Mouse (Mus musculus): ENCODE data around the gene Wfdc8. TPM values are rescaled to one million over a fixed set of nuclear protein-coding genes. Genes with fewer than 3 reads are reported as not detected.

Wfdc8 gene
- total and polyA plus RNA-seq, 3 experiments, result not detected

DNA sequence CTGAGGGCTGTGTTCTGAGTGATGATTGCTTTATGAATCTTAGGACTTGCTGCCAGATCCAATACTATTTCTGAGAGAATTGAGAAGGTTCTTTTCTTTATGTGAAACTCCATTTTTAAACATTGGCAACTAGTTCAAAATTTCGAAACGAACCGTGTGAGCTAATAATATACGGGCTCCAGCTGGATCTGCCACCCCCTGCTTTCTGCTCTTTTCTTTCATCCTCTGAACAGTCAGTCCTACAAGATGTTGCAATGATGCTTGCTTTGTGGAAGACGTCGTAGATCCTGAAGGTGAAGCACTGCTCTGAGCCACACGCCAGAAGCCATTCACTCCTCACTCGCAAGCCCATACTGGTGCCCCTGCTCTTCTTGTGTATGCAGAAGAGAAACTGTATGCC, 55.0 kb downstream of the Wfdc8 start:
- H3K36me3 ChIP-seq (ENCODE audit: control insufficient read depth in 1 of 2, insufficient read depth in 2 of 2, low read length in 2 of 2), result no peaks in the 10 kb centered on the region
- no peaks in the 10 kb centered on the region for H3K9me3 ChIP-seq (replicated peaks; ENCODE audit: insufficient read depth, low read length)
- no peak overlapping the region for H3K4me3 ChIP-seq (ENCODE audit: control insufficient read depth in 1 of 2, insufficient read depth in 1 of 2, low read depth in 2 of 2, low read length in 2 of 2)

DNA sequence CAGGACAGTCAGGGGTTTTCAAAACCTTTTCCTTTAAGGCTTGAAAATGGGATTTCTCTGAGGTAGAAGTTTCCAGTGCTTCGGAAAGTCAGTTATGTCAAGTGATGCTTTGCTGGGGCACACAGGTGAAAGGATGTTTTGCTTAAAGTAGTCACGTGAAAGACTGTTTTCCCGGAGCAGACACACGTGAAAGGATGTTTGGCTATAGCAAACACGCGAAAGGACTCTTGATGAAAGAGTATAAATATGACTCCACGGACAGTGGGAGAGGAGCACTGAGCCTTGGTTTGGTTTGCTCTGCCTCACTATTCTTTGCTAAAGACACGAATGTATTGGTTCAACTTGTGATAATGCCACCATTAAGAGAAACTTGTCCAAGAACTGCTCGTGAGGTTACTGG, 61.9 kb downstream of the Wfdc8 start:
- Histone ChIP-seq H3K9me3 (replicated peaks; ENCODE audit: insufficient read depth, low read length) (no peaks in the 10 kb centered on the region), H3K36me3 (ENCODE audit: control insufficient read depth in 1 of 2, insufficient read depth in 2 of 2, low read length in 2 of 2) (no peaks in the 10 kb centered on the region), H3K4me1 (ENCODE audit: control insufficient read depth in 1 of 2, insufficient read depth in 2 of 2, low read length in 2 of 2) (no peaks in the 10 kb centered on the region), H3K79me2 (ENCODE audit: control insufficient read depth, insufficient read depth, low read length, poor library complexity) (no peaks in the 10 kb centered on the region), H3K4me3 (ENCODE audit: control insufficient read depth in 1 of 2, insufficient read depth in 1 of 2, low read depth in 2 of 2, low read length in 2 of 2) (no peak overlapping the region), H3K9ac (ENCODE audit: control insufficient read depth, low read depth, low read length, poor library complexity, severe bottlenecking) (no peak overlapping the region), H3K27me3 (ENCODE audit: control insufficient read depth in 1 of 2, insufficient read depth in 2 of 2, low read length in 2 of 2) (peaks cover 5 to 13% of the 10 kb centered on the region in 2 experiments), H3K27ac (ENCODE audit: control insufficient read depth, low read depth, low read length) (no peak overlapping the region)
- TF ChIP-seq MAFK (IDR thresholded peaks at IDR 0.05; ENCODE audit: borderline replicate concordance, low read depth, low read length) (no peak), UBTF (IDR thresholded peaks at IDR 0.05; ENCODE audit: borderline replicate concordance, insufficient read depth, low read depth, low read length) (no peak), NRF1 (IDR thresholded peaks at IDR 0.05; ENCODE audit: insufficient read depth, low read depth, low read length, poor library complexity, severe bottlenecking) (no peak), GATA1 (IDR thresholded peaks at IDR 0.05; ENCODE audit: low read depth, low read length) (no peak), TAL1 (IDR thresholded peaks at IDR 0.05; ENCODE audit: low read length) (no peak), RCOR1 (IDR thresholded peaks at IDR 0.05; ENCODE audit: low read depth, low read length) (no peak), CTCF (IDR thresholded peaks at IDR 0.05 in 2 of 3, conservative IDR thresholded peaks at IDR 0.05 in 1 of 3; ENCODE audit: control insufficient read depth in 1 of 3, insufficient read depth in 1 of 3, low read depth in 2 of 3, low read length in 3 of 3, poor library complexity in 1 of 3, severe bottlenecking in 1 of 3) (no peak), MEF2A (IDR thresholded peaks at IDR 0.05; ENCODE audit: extremely low read depth, insufficient replicate concordance, low read depth, low read length, poor library complexity, severe bottlenecking) (no peak), MXI1 (IDR thresholded peaks at IDR 0.05; ENCODE audit: low read depth, low read length) (no peak), KAT2A (conservative IDR thresholded peaks at IDR 0.05; ENCODE audit: low read depth, low read length) (no peak), HCFC1 (IDR thresholded peaks at IDR 0.05; ENCODE audit: low read depth, low read length) (no peak), ZMIZ1 (IDR thresholded peaks at IDR 0.05; ENCODE audit: low read depth, low read length) (no peak), JUND (IDR thresholded peaks at IDR 0.05; ENCODE audit: low read depth, low read length) (no peak)
- no peak for DNase-seq (ENCODE audit: low read depth, low spot score)

More for the DNA sequence above, 55.0 kb downstream of the Wfdc8 start:
- TF ChIP-seq JUND (IDR thresholded peaks at IDR 0.05; ENCODE audit: low read depth, low read length), result no peak
- no peak for TF ChIP-seq HCFC1 (IDR thresholded peaks at IDR 0.05; ENCODE audit: low read depth, low read length)
- no peak for TF ChIP-seq RAD21 (IDR thresholded peaks at IDR 0.05; ENCODE audit: low read depth, low read length)
- no peak for TF ChIP-seq MYC (IDR thresholded peaks at IDR 0.05; ENCODE audit: low read depth, low read length)
- no peak for TF ChIP-seq POLR2AphosphoS2 (IDR thresholded peaks at IDR 0.05; ENCODE audit: low read length)
- no peak for TF ChIP-seq ZNF384 (IDR thresholded peaks at IDR 0.05; ENCODE audit: low read depth, low read length)
- TF ChIP-seq CHD2 (IDR thresholded peaks at IDR 0.05; ENCODE audit: low read length), result no peak
- TF ChIP-seq RCOR1 (IDR thresholded peaks at IDR 0.05; ENCODE audit: low read depth, low read length), result no peak
- TF ChIP-seq MEF2A (IDR thresholded peaks at IDR 0.05; ENCODE audit: extremely low read depth, insufficient replicate concordance, low read depth, low read length, poor library complexity, severe bottlenecking), result no peak
- TF ChIP-seq ZKSCAN1 (IDR thresholded peaks at IDR 0.05; ENCODE audit: low read depth, low read length), result no peak
- no peak for TF ChIP-seq USF1 (IDR thresholded peaks at IDR 0.05; ENCODE audit: low read depth, low read length)
- TF ChIP-seq SMC3 (IDR thresholded peaks at IDR 0.05; ENCODE audit: low read depth, low read length), result no peak
- TF ChIP-seq POLR2AphosphoS5 (IDR thresholded peaks at IDR 0.05; ENCODE audit: borderline replicate concordance, low read depth, low read length), result no peak
- no peak for TF ChIP-seq ZC3H11A (IDR thresholded peaks at IDR 0.05; ENCODE audit: low read depth, low read length)
- no peak for TF ChIP-seq E2F4 (IDR thresholded peaks at IDR 0.05; ENCODE audit: borderline replicate concordance, low read depth, low read length)
- no peak for TF ChIP-seq MAFK (IDR thresholded peaks at IDR 0.05; ENCODE audit: borderline replicate concordance, low read depth, low read length)
- H3K27ac ChIP-seq (ENCODE audit: control insufficient read depth, low read depth, low read length), result no peak overlapping the region
- no peaks in the 10 kb centered on the region for H3K79me2 ChIP-seq (ENCODE audit: control insufficient read depth, insufficient read depth, low read length, poor library complexity)
- H3K27me3 ChIP-seq (ENCODE audit: control insufficient read depth in 1 of 2, insufficient read depth in 2 of 2, low read length in 2 of 2), result peaks cover 2 to 8% of the 10 kb centered on the region in 2 experiments; a peak in 3 of 4 replicates
- no peaks in the 10 kb centered on the region for H3K4me1 ChIP-seq (ENCODE audit: control insufficient read depth in 1 of 2, insufficient read depth in 2 of 2, low read length in 2 of 2)
- no peak overlapping the region for H3K9ac ChIP-seq (ENCODE audit: control insufficient read depth, low read depth, low read length, poor library complexity, severe bottlenecking)
- no peak for DNase-seq (ENCODE audit: low read depth, low spot score)

Measured in MEL (cell line).